Mouse (Mus musculus) forelimb bud, embryonic 11.5 days (tissue): ENCODE data around the gene Gm17087.
A peak's percentile ranks its signal among the peaks of the same experiment; 100 is the strongest.

Experiments
- DNase-seq: peaks from one replicate; pipeline ENCODE4 v3.0.0-alpha.2; 2012; ENCODE audit warnings: low read depth, low spot score

Gm17087 gene

DNA sequence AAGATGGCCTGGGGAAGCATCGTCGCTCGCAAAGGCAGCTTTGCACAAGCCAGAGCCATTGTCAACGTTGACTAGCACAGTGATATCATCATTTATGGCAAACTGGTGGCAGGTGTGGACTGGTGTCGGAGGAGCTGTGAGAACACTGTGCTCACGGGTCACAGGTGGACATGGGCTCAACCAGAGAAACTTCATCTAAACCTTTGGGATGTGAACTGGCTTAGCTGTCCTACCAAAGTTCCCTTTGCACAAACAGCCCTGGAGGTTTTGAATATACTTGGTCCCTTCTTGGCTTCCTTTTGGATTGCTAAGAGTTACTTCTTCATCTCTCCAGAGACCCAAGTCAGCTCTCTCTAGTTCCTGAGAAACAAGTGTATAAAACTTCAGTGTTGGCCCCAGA is at the start of gene Gm17087:
Gm17087 (minus strand) TSS at position 101 of the 400 bp plus-strand sequence.
- no peak for DNase-seq

DNA sequence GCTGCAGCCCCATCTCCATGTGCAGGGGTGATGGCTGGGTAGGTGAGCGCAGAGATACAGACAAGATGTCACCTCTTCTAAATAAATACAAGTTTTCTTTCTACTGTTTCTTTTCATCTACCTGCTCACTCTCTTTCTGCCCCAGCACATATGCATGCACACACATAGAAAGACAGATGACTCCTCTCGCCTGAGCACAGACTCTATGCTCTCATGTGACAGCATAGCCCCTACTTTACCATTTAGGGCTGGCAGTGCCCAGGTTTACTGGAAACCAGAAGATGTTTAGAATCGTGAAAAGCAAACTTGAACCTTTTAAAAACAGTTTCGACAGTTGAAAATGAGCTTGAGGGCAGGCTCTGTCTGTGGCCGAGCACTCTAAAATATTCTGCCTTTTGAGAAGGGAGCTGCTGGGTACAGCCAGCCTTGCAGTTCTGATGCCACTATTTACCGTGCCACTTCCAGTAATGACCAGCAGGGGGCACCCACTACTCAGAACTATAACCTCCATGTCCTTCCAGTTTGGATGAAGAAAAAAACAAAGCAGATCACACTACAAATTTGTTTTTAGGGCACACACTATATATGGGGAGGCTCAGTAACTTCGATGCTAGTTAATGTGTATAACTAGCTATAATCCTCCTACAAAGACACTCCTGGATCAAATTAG is 47.3 kb upstream of the Gm17087 start:
- DNase-seq: peak; percentile 84

DNA sequence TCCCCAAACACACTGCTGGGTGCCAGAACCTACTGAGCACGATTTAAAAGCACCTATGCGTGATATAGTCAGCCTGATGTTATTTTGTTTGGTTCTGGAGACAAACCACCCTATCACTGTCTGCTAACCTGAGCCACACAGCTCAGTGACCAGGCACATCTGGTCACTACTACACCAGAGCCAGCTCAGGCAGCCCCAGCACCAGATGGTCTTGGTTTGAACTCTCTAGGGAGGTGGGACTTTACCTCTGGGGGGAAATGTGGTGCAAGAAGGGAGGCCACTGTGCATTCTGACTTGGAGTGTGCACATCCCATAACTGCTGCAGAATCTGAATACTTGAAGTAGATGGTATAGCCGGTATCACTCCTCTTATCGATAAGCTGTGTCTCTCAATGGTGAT is 45.2 kb upstream of the Gm17087 start:
- DNase-seq: no peak

DNA sequence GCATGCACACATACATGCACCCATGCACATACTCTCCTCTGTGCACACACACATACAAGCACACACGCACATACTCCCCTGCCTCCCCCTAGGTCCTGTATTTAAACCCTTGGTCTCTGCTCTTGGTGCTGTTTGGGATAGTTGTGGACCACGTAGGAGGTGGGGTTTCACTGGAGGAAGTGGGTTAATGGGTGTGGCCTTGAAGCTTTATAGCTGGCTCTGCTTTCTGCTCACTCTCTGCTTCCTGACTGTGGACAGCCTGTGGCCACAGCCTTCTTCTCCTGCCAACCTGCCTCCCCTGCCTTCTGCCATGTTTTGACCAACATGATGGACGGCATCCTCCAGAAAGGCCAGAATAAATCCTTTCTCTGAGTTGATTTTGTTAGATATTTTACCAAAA is 39.9 kb upstream of the Gm17087 start:
- DNase-seq: no peak

DNA sequence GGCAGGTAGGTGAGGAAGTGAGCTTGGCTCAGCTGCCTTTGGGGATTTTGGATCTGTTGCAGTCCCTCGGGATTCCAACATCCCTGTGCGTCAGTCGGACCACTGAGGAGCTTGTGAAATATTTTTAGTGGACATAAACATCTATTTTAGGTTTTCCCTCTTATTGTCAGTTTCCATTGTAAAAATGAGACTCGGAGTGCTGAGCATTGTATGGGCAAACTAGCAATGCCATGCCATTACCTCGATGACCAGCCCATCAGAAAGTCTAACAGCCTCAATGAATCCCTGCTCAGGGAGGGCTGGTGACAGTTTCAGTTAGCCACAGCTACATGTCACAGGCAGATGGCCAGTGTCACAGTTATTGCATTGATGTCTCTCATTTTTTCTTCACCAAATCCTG is 39.2 kb upstream of the Gm17087 start:
- no peak for DNase-seq

DNA sequence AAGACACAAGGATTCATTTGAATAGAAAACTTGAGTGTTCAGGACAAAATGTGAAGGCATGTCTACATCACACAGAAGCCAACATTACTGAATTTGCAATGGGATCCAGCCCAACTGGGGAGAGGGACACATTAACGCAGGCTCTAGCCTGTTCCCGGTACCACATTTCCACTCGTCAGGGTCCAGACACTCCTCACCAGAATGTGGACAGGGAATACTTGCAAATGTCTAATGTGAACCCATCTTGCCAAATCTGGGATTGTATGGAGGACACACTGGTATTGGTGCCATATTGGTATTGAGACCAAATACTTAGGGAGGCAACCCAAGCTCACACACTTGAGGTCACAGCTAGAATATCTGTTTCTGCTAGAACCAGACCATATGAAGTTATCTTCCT is 36.2 kb upstream of the Gm17087 start:
- DNase-seq: no peak

DNA sequence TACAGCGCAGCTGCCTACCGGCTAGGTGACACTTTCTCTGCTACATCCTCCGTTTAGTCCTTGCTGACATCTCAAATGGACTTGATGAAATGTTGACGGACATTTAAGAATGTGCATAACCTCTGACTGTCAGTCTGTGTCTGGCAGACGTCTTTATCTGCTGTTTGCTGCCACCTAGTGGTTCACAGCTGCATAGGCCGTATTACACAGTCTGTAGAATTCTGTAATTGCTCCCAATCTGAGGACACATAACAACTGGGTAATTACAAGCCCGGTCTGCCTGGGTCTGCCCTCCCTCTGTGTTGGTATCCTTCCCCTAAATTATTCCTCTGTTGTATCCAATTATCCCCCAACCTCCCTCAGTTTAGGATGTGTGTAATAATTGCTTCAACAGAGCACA is 31.0 kb upstream of the Gm17087 start:
- DNase-seq: peak; percentile 68

DNA sequence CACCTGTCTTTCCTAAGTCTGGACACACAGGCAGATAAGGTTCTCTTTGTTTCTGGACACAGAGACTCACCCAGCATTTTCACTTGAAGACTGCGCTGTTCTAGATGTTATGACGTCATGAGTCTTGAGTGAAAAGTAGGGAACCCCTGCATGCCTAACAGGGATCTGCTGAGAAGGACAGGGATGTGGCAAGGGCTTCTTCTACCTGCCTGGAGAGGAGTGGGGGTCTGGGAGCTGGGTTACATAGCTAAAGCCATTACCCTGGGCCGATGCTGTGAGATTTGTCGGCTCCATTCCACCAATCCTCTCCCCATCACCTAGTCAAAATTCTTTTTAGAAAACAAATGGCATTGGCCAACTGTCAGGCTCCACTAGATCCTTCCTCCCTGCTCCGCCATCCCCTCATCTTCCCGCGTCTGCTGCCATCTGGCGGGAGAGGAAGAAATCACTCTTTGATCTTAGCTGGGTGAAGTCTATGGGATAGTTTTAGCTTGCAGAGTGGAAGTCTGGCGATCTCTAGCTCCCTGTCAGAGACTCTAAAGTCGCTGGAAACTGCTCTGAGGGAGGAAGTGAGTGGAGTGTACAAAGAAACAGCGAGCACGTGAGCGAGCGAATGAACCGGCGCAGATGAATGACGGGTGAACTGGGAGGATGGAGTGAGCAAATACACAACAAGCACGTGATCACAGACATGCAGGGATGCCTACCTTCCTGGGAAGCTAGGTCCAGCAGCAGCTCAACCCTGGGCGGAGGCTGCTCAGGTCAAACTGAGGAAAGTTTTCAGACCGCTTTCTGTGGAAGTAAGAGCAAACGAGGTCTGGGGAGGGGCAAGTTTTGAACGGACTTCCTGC is 25.9 kb upstream of the Gm17087 start:
- DNase-seq: peak; percentile 74

DNA sequence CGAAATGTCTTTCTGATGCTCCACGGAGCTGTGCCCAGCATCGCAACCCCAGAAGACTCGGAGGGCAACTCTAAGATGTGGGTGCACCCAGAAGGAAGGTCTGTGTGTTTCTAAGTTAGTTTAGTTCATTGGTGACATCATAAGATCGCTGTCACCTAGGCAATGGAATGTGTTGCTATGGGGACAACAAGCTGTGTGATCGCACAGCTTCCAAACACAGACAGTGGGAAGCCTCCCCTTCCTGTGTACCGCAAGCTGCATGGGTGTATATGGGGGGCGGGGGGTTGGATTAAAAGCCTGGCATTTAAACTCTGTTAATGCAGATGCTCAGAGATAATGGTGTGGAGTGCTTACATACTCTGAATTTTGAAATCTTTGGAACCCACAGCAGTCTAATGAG is 14.8 kb upstream of the Gm17087 start:
- no peak for DNase-seq

DNA sequence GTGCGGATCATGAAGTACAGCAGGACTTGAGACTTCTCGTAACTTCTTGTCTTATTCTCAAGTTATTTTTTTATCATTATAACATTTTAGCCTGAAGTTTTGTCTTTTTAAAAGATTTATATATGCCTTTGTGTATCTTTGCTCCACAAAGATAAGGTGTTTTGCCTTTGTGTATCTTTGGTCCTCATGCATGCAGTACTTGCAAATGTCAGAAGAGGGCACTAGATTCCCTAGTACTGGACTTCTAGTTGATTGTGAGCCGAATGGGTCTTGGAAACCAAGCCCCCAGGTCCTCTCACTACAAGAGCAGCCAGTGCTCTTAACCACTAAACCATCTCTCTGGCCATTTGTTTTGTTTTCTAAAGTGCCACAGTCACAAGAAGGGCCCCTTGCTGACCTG is 13.6 kb upstream of the Gm17087 start:
- DNase-seq: peak; percentile 24

DNA sequence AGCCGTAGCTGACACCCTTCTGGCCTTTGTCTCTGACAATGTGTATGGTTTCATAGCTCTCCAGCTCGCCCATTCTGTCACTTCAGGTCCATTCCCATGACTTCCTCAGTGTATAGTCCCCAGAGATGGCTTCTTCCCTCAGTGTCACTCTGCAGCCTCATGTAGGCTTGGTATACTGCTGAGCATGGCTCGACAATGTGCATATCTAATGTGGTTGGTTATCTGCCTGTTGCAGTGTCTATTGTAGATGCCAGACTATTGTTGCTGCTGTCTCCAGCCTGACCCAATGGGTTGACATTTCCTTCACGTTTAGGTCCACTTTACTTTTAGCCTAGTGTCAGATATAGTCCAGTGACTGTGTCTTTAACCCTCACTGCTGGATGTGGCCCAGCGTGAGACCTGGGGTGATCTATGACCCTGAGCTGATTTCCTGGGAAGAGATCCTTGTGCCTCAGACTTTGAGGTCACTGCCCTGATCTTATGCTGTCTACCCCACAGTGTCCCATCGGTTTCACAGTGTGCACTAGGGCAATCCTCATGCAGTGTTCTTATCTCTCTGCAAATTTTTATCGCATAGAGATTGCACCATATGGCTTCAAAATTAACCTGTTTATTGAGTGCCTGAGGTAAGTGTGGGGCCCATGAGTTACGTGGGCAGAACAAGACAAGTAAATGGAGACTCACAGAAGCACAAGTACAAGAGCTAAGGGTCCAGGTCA is 7.0 kb upstream of the Gm17087 start:
- no peak for DNase-seq

DNA sequence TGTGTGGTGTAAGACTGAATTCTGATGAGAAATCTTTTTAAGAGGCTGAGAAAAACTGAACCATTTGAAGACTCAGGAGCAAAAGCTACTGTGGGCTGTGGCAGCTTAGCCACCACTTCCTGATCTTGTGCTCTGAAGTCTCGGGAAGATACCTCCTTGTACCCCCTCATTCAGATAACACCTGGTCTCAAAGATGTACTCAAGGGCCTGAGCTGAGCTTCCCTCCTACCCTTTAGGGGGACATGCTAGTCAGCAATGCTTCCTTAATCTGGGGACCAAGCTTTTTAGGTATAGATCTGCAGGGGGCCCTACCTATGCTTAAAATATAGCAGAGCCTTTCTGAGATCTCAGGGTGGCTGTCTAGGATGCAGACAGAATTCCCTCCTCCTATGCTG is 3.9 kb downstream of the Gm17087 start:
- no peak for DNase-seq

DNA sequence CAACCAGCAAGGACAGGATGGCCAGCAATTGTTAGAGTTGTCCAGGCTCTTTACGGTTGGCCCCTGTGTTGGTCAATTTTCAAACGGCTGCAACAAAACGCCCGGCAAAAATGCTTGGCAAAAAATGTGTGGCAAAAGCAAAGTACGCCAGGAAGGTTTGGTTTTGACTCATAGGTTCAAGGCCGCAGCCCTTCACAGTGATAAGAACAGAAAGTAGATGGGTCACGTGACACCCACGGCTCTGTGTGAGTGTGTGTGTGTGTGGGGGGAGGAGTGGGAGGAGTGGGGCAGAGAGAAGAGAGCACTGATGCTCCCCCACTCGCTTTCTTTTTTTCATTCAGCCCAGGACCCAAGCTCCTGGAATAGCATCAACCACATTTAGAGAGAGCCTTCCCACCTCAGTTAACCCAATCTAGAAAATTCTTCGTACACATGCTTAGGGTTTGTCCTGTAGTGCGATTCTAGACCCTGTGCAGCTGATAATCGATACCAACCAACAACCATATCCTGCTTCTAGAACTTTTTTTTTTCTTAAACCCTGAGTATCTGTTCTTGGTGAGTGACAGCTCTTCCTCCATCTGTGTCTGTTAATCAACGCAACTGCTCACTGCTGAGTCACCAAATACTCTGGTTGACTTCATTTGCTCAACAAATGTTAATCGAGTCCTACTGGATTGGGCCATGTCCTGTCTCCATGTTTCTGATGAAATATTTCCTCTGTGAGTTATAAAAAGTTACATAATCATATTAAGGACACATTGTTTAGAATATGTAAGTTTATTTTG is 4.5 kb downstream of the Gm17087 start:
- no peak for DNase-seq

DNA sequence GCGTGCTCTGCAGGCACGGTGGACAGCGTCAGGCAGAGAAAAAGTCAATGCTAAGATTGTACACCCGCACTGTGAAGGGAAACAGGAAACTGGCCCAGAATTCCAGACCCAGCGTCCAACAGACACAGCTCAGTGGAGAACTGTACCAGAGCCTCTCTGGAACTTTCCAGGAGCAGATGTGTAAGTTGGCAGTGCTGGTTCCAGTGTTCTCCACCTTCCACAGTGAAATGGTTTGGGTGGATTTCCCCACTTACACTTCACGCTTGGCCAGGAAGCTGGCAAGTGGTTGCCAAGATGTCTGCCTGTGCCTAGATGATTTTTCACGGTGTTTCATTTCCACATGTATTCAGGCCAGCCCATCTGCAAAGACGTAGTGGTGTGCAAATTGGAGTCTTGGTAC is 8.8 kb downstream of the Gm17087 start:
- no peak for DNase-seq

DNA sequence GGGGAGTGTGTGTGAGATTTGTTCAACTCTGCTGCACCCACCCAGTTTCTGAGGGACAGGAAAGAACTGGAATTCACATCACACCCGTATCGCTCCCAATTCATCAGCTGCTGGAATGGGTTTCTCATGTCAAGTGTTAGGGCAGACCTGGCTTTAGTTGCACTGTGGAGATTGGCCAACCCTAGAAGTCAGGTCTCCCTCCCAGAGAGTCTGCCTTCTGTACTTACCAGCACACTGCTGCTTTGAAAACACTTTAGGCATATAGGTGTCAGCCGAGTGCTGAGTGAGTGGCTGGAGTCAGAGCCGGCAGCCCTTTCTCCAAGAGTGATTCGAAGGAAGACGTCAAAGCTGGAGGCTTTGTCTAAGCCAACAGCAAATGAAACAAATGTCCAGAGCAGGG is 10.5 kb downstream of the Gm17087 start:
- no peak for DNase-seq

DNA sequence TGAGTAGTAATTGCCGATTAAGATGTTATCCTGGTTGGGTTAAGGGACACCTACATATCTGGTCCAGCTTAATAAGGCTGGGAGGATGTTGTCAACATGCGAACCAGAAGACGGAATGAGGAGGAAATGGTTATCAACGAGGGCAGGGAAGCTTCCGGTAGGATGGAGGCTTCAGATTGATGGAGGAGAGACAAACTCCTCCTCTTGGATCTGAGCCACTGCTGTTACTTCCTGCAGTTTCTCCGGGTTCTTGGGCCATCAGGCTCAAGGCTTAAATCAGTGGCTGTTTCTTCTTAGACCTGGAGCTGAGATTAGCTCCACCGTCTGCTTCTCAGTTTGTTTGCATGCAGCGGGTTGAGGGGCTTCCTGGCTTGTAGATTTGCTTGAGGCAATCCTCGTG is 11.0 kb downstream of the Gm17087 start:
- no peak for DNase-seq

DNA sequence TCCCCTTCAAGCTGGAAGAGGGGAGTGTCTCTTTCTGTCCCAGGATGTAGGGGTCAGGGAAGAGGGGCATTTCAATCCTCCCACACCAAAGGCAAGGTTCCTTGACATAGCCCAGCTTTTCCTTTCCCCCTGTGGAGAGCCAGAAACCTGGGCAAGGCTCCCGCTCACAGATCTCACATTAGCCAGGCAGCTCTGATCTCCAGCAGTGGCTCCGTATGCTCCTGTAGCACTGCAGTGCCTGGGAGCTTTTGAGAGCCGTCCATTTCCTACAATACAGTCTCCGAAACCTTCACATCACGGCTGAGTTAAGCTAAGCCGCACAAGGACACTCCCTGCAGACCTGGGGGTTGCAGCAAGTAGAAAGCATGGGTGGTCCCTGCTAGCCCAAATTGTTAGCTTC is 12.5 kb downstream of the Gm17087 start:
- DNase-seq: no peak

DNA sequence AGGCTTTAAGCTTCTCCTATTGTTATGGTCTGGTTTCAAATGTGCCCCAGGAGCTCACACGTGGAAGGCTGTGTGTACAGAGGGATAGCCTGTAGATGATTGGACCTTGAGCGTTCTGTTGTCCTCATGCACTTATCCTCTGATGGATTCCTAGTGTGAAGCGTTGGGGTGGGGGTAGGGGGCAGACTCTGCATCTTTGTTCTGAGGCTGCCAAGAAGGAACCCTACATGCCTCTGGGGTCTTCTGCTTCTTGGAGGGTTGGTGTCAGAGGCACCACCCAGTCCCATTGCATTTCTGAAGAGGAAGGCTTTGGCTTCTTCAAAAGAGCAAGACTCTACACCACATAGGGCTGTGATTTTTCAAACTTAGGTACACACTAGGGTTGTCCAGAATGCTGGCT is 13.1 kb downstream of the Gm17087 start:
- DNase-seq: no peak

DNA sequence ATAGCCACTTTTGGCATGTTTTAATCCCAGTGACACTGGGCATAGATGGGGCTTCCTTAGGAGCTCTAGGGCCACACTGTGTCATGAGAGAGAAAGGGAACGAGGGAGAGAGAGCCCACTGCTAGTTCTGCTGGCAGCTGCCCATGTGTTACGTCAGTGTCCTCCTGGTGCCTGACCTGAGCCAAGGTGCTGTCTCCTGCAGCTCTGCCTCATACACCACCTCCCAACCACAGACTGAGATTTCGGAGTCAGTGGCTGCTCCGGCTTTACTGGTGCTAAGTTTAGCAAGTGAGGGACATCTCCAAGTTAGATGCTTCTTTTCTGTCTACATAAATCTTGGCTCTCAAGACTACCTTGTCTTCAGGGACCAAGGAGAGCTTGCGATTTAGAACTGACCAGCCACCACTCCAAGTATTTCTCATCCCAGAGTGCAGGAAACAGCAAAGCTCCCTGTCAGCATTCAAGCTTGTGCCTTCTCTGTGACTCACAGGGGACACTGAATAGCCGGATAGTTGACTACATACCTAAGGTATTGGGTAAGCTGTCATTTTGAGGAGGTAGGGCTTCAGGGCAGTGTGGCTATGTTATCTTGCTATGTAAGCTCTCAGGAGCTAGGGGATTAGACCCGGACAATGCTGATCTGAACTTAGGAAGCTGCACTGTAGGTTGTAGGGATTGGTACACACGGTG is 14.3 kb downstream of the Gm17087 start:
- DNase-seq: no peak

DNA sequence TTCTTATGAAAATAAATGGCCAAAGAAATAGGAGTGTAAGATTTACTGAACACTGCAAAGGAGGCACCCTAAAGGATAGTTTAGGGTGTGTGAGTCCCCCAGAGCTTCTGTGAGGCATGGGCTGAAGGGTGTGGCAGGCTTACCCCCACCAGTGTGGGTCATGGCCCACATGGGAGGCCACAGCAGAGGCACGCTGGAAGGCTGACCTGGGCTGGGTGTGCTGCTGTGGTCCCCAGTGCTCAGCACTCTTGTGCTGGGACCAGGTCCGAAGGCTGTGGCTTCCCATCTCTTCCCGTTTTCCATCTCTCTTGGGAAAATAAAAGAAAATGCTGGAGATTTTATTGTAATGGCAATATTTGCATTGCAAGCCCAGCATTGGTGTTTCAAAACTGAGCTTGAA is 15.1 kb downstream of the Gm17087 start:
- DNase-seq: no peak

DNA sequence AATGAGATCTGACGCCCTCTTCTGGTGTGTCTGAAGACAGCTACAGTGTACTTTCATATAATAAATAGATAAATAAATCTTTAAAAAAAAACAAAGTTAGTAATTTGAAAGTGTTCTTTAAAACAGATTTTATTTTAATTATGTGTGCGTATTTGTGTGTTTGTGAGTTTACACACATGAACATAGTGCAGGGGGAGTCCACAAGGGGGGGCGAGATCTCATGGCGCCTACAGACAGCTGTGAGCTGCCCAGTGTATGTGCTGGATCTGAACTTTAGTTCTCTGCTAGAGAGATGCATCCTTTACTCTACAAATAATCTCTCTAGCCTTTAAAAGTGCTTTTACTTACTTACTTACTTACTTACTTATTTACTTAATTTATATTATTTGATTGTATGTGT is 18.0 kb downstream of the Gm17087 start:
- DNase-seq: no peak
